Mouse (Mus musculus) intestine, embryonic 16.5 days (tissue): ENCODE measurements around the gene Olfr544. TPM values are rescaled to one million over a fixed set of nuclear protein-coding genes. Genes with fewer than 3 reads are reported as not detected.
"Not testable (repeated sequence)": the region's sequence is repeated elsewhere in the genome, so short reads cannot be mapped to it uniquely, and the experiment has no call there.

Experiments used
- ATAC-seq: fragments of 200-750 bp; cut with Nextera tagmentation; 2 replicates; pipeline ENCODE4 v1.8.0; 2017; ENCODE audit warnings: moderate TSS enrichment, moderate library complexity
- H3K27ac ChIP-seq: fragments of 300-500 bp; sonication (generic); 2 replicates; pipeline ENCODE4 v1.5.1; 2014; ENCODE audit warnings: mild to moderate bottlenecking, low read length
- H3K27me3 ChIP-seq: fragments of 300-500 bp; sonication (generic); replicated peaks from 2 replicates; pipeline ENCODE4 v1.6.1; 2014; ENCODE audit warnings: low read length, control low read depth, mixed read lengths; ENCODE audit not compliant: control insufficient read depth, insufficient read depth
- H3K36me3 ChIP-seq: fragments of 300-500 bp; sonication (generic); 2 replicates; pipeline ENCODE4 v1.6.1; 2014; ENCODE audit warnings: low read length, control low read depth; ENCODE audit not compliant: control insufficient read depth, insufficient read depth
- H3K4me1 ChIP-seq: fragments of 300-500 bp; sonication (generic); 2 replicates; pipeline ENCODE4 v1.6.1; 2014; ENCODE audit warnings: low read length, control low read depth, mixed read lengths; ENCODE audit not compliant: control insufficient read depth, insufficient read depth
- H3K4me2 ChIP-seq: fragments of 300-500 bp; sonication (generic); 2 replicates; pipeline ENCODE4 v1.6.1; 2014; ENCODE audit warnings: low read depth, low read length, control low read depth
- H3K4me3 ChIP-seq: fragments of 300-500 bp; sonication (generic); 2 replicates; pipeline ENCODE4 v1.5.1; 2014; ENCODE audit warnings: mild to moderate bottlenecking, low read length
- H3K9ac ChIP-seq: fragments of 300-500 bp; sonication (generic); 2 replicates; pipeline ENCODE4 v1.6.1; 2014; ENCODE audit warnings: low read depth, low read length
- H3K9me3 ChIP-seq: fragments of 300-500 bp; sonication (generic); 2 replicates; pipeline ENCODE4 v1.6.1; 2016; ENCODE audit warnings: low read length, control low read depth; ENCODE audit not compliant: control insufficient read depth
- WGBS: fragments of 180-500 bp; shearing (Covaris S2); extraction: QIAGEN DNeasy Blood & Tissue Kit; methylation state at CpG from one replicate; pipeline ENCODE4 v1.1.7; 2014; 5-methylcytosine and 5-hydroxymethylcytosine counted together
- polyA plus RNA-seq: library from polyadenylated mRNA; unstranded; fragments of >200 nt; fragmentation: Nextera tagmentation; extraction: Ambion mirVana; gene quantifications from 2 replicates; pipeline ENCODE4 v1.2.1, GENCODE M21; 2015

The Olfr544 gene
- polyA plus RNA-seq, 1 experiment from 2014 or later: not detected

GRCm38 (mm10) chr7:102508666-102509065 is 20.6 kb upstream of the Olfr544 start:
- H3K9me3 ChIP-seq: no peaks in the 10 kb centered on the region
- no peaks in the 10 kb centered on the region for H3K36me3 ChIP-seq
- no peaks in the 10 kb centered on the region; the same call in 1 of the 2 replicates for H3K4me1 ChIP-seq
- H3K27me3 ChIP-seq: 0 out of 2 replicates have a peak, but pooled peaks cover 3% of the 10 kb centered on the region
- H3K9ac ChIP-seq: no peak overlapping the region
- H3K4me2 ChIP-seq: no peak overlapping the region
- ATAC-seq: no peak
- no peak overlapping the region for H3K4me3 ChIP-seq
- H3K27ac ChIP-seq: no peak overlapping the region
- 86% methylated on average over 6 of the region's 6 CpGs for WGBS

GRCm38 (mm10) chr7:102508066-102508465 is 20.0 kb upstream of the Olfr544 start:
- H3K9me3 ChIP-seq: no peaks in the 10 kb centered on the region

DNA sequence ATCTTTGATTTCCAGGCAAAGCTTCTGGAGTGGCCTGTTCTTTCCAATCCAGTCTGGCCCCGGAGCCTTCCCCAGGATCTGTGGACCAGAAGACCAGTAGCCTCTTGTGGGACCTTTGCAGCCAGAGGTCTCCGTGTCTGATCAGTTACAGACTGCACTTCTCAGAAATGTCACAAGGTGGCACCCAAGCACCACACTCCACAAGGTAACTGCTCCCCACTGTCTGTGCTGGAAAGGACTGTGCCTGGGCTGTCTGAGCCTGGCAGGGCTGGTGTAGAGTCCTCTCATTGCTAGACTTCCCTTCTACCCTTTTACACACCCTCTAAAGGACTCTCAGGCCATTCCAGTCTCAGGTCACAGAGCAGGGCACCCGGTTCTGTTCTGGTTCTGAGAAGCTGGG is 18.7 kb upstream of the Olfr544 start:
- 45% methylated on average over 3 of the region's 3 CpGs for WGBS
- Histone ChIP-seq H3K4me1 (no peaks in the 10 kb centered on the region), H3K27me3 (no peaks in the 10 kb centered on the region), H3K4me2 (no peak overlapping the region), H3K9ac (no peak overlapping the region), H3K4me3 (no peak overlapping the region), H3K27ac (no peak overlapping the region), H3K9me3 (no peaks in the 10 kb centered on the region), H3K36me3 (no peaks in the 10 kb centered on the region)
- ATAC-seq: peak; percentile 74

More at GRCm38 (mm10) chr7:102508066-102508465, 20.0 kb upstream of the Olfr544 start:
- Histone ChIP-seq H3K4me1 (no peaks in the 10 kb centered on the region; the same call in 1 of the 2 replicates), H3K36me3 (no peaks in the 10 kb centered on the region), H3K9ac (no peak overlapping the region), H3K4me3 (no peak overlapping the region), H3K4me2 (no peak overlapping the region), H3K27ac (no peak overlapping the region), H3K27me3 (0 out of 2 replicates have a peak, but pooled peaks cover 3% of the 10 kb centered on the region)
- 87% methylated on average over 9 of the region's 9 CpGs for WGBS
- no peak for ATAC-seq

DNA sequence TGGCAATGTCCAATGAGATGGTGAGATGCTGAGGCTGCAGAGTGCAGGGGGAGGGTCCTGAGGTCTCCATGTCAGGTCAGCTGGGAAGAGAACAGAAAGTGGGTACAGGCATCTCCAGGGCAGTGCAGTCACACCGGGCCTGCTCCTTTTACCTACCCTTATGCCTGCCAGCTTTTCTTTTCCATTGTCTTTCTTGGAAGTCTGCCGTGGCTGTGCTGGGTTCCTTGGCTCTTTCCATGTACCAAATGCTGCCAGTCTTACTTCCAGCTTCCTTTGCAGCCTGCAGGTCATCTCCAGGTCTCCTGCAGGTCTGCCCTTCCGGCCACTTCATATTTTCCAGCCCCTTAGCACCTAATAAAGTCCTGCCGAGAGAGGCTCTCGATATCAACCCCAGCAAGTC is 13.9 kb upstream of the Olfr544 start:
- Histone ChIP-seq H3K27ac (no peak overlapping the region), H3K36me3 (no peaks in the 10 kb centered on the region), H3K9ac (no peak overlapping the region), H3K4me1 (no peaks in the 10 kb centered on the region), H3K27me3 (no peaks in the 10 kb centered on the region), H3K4me3 (no peak overlapping the region), H3K9me3 (no peaks in the 10 kb centered on the region), H3K4me2 (no peak overlapping the region)
- no peak for ATAC-seq
- 80% methylated on average over 5 of the region's 5 CpGs for WGBS

DNA sequence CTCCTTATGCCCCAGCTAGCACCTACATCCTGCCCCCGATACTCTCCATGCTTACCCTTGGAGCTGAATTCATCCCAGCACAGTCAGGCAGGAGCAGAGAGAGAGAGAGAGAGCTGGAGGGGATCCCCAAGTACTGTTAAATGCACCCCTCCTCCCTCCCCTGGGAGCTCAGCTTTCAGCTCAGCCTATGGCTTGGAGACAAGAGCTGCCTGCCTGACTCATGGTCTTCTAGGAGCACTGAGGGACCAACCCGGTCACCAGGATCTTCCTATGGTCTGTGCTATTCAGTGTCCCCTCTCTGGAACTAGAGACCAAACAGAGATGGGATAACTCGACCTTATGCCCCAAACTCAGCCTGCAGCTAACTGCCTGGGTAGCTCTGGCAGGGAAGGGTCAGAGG is 11.4 kb upstream of the Olfr544 start, which contains the start of gene Olfr545:
Gene Olfr545, minus strand, starts transcription at position 101 of the 400 bp plus-strand sequence.
- ATAC-seq: no peak
- H3K4me2 ChIP-seq: no peak within 1 kb of the TSS
- 62% methylated on average over 3 of the region's 3 CpGs for WGBS

GRCm38 (mm10) chr7:102494416-102494815 is 6.3 kb upstream of the Olfr544 start:
- H3K36me3 ChIP-seq, H3K4me2 ChIP-seq, H3K27ac ChIP-seq, H3K9me3 ChIP-seq, H3K4me3 ChIP-seq, ATAC-seq, H3K9ac ChIP-seq, H3K27me3 ChIP-seq, H3K4me1 ChIP-seq: not testable (repeated sequence)
- WGBS: 56% methylated on average over 6 of the region's 7 CpGs

More for the DNA sequence above, 11.4 kb upstream of the Olfr544 start, which contains the start of gene Olfr545:
- H3K4me1 ChIP-seq: no peaks in the 10 kb centered on the region
- H3K9ac ChIP-seq: no peak within 1 kb of the TSS
- H3K27ac ChIP-seq: no peak within 1 kb of the TSS
- no peaks in the 10 kb centered on the region for H3K27me3 ChIP-seq
- H3K36me3 ChIP-seq: no peaks in the 10 kb centered on the region
- no peaks in the 10 kb centered on the region for H3K9me3 ChIP-seq
- no peak within 1 kb of the TSS for H3K4me3 ChIP-seq

GRCm38 (mm10) chr7:102486105-102486504 is 2.0 kb downstream of the Olfr544 start:
- H3K27me3 ChIP-seq: no peaks in the 10 kb centered on the region
- WGBS: 53% methylated on average over 1 of the region's 1 CpGs
- no peaks in the 10 kb centered on the region for H3K4me1 ChIP-seq
- no peaks in the 10 kb centered on the region for H3K36me3 ChIP-seq
- no peak overlapping the region for H3K9ac ChIP-seq
- no peaks in the 10 kb centered on the region for H3K9me3 ChIP-seq
- H3K4me3 ChIP-seq: no peak overlapping the region
- no peak for ATAC-seq
- no peak overlapping the region for H3K27ac ChIP-seq
- H3K4me2 ChIP-seq: no peak overlapping the region

DNA sequence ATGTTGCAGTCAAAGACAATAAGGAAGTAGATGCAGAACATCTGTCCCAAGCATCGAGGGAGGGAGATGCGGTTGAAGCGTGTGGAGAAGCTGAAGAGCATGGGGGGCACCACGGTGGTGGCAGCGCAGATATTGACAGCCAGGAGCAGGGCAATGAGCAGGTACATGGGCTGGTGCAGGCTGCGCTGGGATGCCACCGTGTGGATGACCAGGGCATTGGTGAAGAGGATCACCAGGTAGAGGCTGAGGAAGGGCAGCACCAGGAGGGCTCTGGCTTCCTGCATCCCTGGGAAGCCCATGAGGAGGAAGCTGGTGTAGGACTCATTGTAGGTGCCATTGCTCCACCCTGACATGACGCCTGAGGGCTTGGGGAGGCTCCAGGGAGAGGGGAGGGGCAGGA is 3.3 kb downstream of the Olfr544 start:
- not testable (repeated sequence) for H3K4me1 ChIP-seq, H3K27ac ChIP-seq, H3K36me3 ChIP-seq, H3K9ac ChIP-seq, H3K27me3 ChIP-seq, H3K9me3 ChIP-seq, ATAC-seq, H3K4me3 ChIP-seq, H3K4me2 ChIP-seq
- 62% methylated on average over 8 of the region's 8 CpGs for WGBS

DNA sequence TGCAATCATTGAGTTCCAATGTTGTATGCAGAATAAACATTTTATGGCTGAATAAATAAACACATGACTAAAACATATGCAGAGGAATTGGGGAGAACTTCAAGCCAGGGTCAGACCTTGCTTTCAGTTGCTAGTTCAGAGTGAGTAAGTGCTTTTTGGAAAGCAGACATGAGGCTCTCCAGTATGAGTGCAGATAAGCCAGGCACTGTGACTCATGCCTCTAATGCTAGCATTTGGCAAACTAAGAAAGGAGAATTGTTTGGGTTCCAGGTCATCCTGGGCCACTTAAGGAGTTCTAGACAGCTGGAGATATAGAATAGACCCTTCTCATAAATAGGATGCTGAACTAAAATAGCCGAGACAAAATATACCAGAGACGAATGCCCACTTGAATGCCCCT is 4.4 kb downstream of the Olfr544 start:
- Histone ChIP-seq H3K27ac (no peak overlapping the region), H3K27me3 (no peaks in the 10 kb centered on the region)
- WGBS: 75% methylated on average over 2 of the region's 2 CpGs

GRCm38 (mm10) chr7:102481579-102481978 is 6.5 kb downstream of the Olfr544 start, which contains the start of gene Olfr543:
TSS of gene Olfr543 (minus strand) at chr7:102481679.
- no peaks in the 10 kb centered on the region for H3K27me3 ChIP-seq
- 0 out of 2 replicates have a peak, but pooled peaks cover 7% of the 10 kb centered on the region for H3K4me1 ChIP-seq
- H3K36me3 ChIP-seq: no peaks in the 10 kb centered on the region
- H3K9me3 ChIP-seq: no peaks in the 10 kb centered on the region
- WGBS: 96% methylated on average over 4 of the region's 4 CpGs
- H3K4me2 ChIP-seq: no peak within 1 kb of the TSS
- ATAC-seq: no peak
- no peak within 1 kb of the TSS for H3K4me3 ChIP-seq
- no peak within 1 kb of the TSS for H3K9ac ChIP-seq
- no peak within 1 kb of the TSS for H3K27ac ChIP-seq

More for the DNA sequence above, 4.4 kb downstream of the Olfr544 start:
- Histone ChIP-seq H3K9ac (no peak overlapping the region), H3K4me3 (no peak overlapping the region), H3K36me3 (no peaks in the 10 kb centered on the region), H3K9me3 (no peaks in the 10 kb centered on the region), H3K4me1 (0 out of 2 replicates have a peak, but pooled peaks cover 7% of the 10 kb centered on the region), H3K4me2 (no peak overlapping the region)
- ATAC-seq: no peak
